In genomic region chr2:164857101-164857821, GRCm38 (mm10) we compare ENCODE assay signal across 8 mouse cellular contexts. TPM values are rescaled to one million over a fixed set of nuclear protein-coding genes. Genes with fewer than 3 reads are reported as not detected.
DNase-seq lines count a peak whose midpoint lies in the region; ATAC-seq and TF ChIP-seq lines count a peak whose summit lies in the region.

Gene Pltp (minus strand): TSS chr2:164857711.

- H3K4me2 ChIP-seq in embryonic facial prominence, embryonic 11.5 days (ENCODE audit: low read depth, low read length), result peak within 1 kb of the TSS; percentile 89
- H3K4me2 ChIP-seq in heart, embryonic 12.5 days, result peak within 1 kb of the TSS; percentile 98
- peak within 1 kb of the TSS; percentile 89 for H3K4me2 ChIP-seq in neural tube, embryonic 14.5 days (ENCODE audit: low read depth, low read length)

- TF ChIP-seq POLR2A in MEL (IDR thresholded peaks at IDR 0.05; ENCODE audit: control insufficient read depth in 1 of 2, insufficient read depth in 1 of 2, low read depth in 1 of 2, low read length in 2 of 2, poor library complexity in 1 of 2), result peak in 1 of 2 experiments; percentile 21; a peak in 2 of 4 replicates
- TF ChIP-seq POLR2A in lung, adult 2 months (IDR thresholded peaks at IDR 0.05; ENCODE audit: borderline replicate concordance, extremely low read depth, low read depth, low read length), result peak; percentile 70; the same call in 1 of the 2 replicates

- no peaks in the 10 kb centered on the region for H3K27me3 ChIP-seq in MEL (ENCODE audit: control insufficient read depth in 1 of 2, insufficient read depth in 2 of 2, low read length in 2 of 2)
- peaks cover 9% of the 10 kb centered on the region; the same call in 1 of the 2 replicates for H3K27me3 ChIP-seq in embryonic facial prominence, embryonic 11.5 days (ENCODE audit: control insufficient read depth, insufficient read depth, low read length)
- peaks cover 68% of the 10 kb centered on the region for H3K27me3 ChIP-seq in heart, embryonic 12.5 days (replicated peaks)
- H3K27me3 ChIP-seq in neural tube, embryonic 14.5 days (ENCODE audit: control insufficient read depth, insufficient read depth, low read length), result peaks cover 3% of the 10 kb centered on the region; the same call in 1 of the 2 replicates

- peaks cover 7 to 23% of the 10 kb centered on the region in 2 experiments for H3K4me1 ChIP-seq in MEL (ENCODE audit: control insufficient read depth in 1 of 2, insufficient read depth in 2 of 2, low read length in 2 of 2)
- peaks cover 4% of the 10 kb centered on the region; the same call in 1 of the 2 replicates for H3K4me1 ChIP-seq in embryonic facial prominence, embryonic 11.5 days (ENCODE audit: control insufficient read depth, insufficient read depth, low read length)
- peaks cover 35% of the 10 kb centered on the region for H3K4me1 ChIP-seq in heart, embryonic 12.5 days (replicated peaks)
- H3K4me1 ChIP-seq in lung, adult 2 months (ENCODE audit: control insufficient read depth, insufficient read depth, low read length), result peaks cover 21% of the 10 kb centered on the region
- H3K4me1 ChIP-seq in neural tube, embryonic 14.5 days (ENCODE audit: control insufficient read depth, insufficient read depth, low read length), result peaks cover 15% of the 10 kb centered on the region; the same call in 1 of the 2 replicates

- peak; percentile 74 for ATAC-seq in embryonic facial prominence, embryonic 11.5 days (replicated peaks; ENCODE audit: insufficient number of reproducible peaks, low FRiP score, low TSS enrichment, low read depth)
- peak; percentile 58; the same call in 1 of the 2 replicates for ATAC-seq in heart, embryonic 12.5 days (ENCODE audit: insufficient number of reproducible peaks, low FRiP score)
- ATAC-seq in neural tube, embryonic 14.5 days (ENCODE audit: low read depth), result peak; percentile 77

- no peaks in the 10 kb centered on the region; the same call in 1 of the 2 replicates for H3K79me2 ChIP-seq in MEL (ENCODE audit: control insufficient read depth, insufficient read depth, low read length, poor library complexity)

- TF ChIP-seq CTCF in MEL (IDR thresholded peaks at IDR 0.05 in 2 of 3, conservative IDR thresholded peaks at IDR 0.05 in 1 of 3; ENCODE audit: control insufficient read depth in 1 of 3, insufficient read depth in 1 of 3, low read depth in 2 of 3, low read length in 3 of 3, poor library complexity in 1 of 3, severe bottlenecking in 1 of 3), result no peak
- no peak for TF ChIP-seq CTCF in lung, adult 2 months (IDR thresholded peaks at IDR 0.05; ENCODE audit: insufficient read depth, low read length)

- DNase-seq in CD4-positive helper T cell, adult 2 months (ENCODE audit: low read depth, low spot score), result peak; percentile 78
- peak; percentile 83 for DNase-seq in MEL (ENCODE audit: low read depth, low spot score)
- peak; percentile 78 for DNase-seq in embryonic facial prominence, embryonic 11.5 days (ENCODE audit: low spot score)
- DNase-seq in kidney, postnatal 25 days, result peak; percentile 56 to 66
- DNase-seq in lung, adult 2 months, result peak; percentile 67
- DNase-seq in cerebellum, adult 8-10 months, result no peak

- peak within 1 kb of the TSS; percentile 69 to 71 for H3K4me3 ChIP-seq in MEL (ENCODE audit: control insufficient read depth in 1 of 2, insufficient read depth in 1 of 2, low read depth in 2 of 2, low read length in 2 of 2)
- H3K4me3 ChIP-seq in embryonic facial prominence, embryonic 11.5 days (ENCODE audit: low read depth, low read length), result peak within 1 kb of the TSS; percentile 49
- peak within 1 kb of the TSS; percentile 57 for H3K4me3 ChIP-seq in heart, embryonic 12.5 days
- H3K4me3 ChIP-seq in lung, adult 2 months (replicated peaks; ENCODE audit: extremely low read depth, low read depth, low read length), result peak within 1 kb of the TSS; percentile 89
- peak within 1 kb of the TSS; percentile 39 for H3K4me3 ChIP-seq in neural tube, embryonic 14.5 days (ENCODE audit: low read depth, low read length)

- under 1% methylated on average over 45 of the region's 47 CpGs for WGBS in embryonic facial prominence, embryonic 11.5 days
- under 1% methylated on average over 47 of the region's 47 CpGs for WGBS in heart, embryonic 12.5 days
- WGBS in lung, adult 2 months, result under 1% methylated on average over 43 of the region's 47 CpGs
- under 1% methylated on average over 47 of the region's 47 CpGs for WGBS in neural tube, embryonic 14.5 days

- no peak for TF ChIP-seq EP300 in MEL (IDR thresholded peaks at IDR 0.05; ENCODE audit: low read depth in 1 of 2, low read length in 2 of 2)

- H3K9me3 ChIP-seq in MEL (replicated peaks; ENCODE audit: insufficient read depth, low read length), result no peaks in the 10 kb centered on the region
- no peaks in the 10 kb centered on the region for H3K9me3 ChIP-seq in embryonic facial prominence, embryonic 11.5 days (replicated peaks; ENCODE audit: control insufficient read depth, low read length)
- H3K9me3 ChIP-seq in heart, embryonic 12.5 days (replicated peaks), result no peaks in the 10 kb centered on the region
- H3K9me3 ChIP-seq in neural tube, embryonic 14.5 days (ENCODE audit: control insufficient read depth, low read length), result no peaks in the 10 kb centered on the region

- TF ChIP-seq RAD21 in MEL (IDR thresholded peaks at IDR 0.05; ENCODE audit: low read depth, low read length), result no peak

- peak within 1 kb of the TSS; percentile 28; the same call in 1 of the 2 replicates for H3K27ac ChIP-seq in MEL (ENCODE audit: control insufficient read depth, low read depth, low read length)
- H3K27ac ChIP-seq in embryonic facial prominence, embryonic 11.5 days (replicated peaks; ENCODE audit: low read depth, low read length), result peak within 1 kb of the TSS; percentile 53
- H3K27ac ChIP-seq in heart, embryonic 12.5 days (ENCODE audit: poor library complexity, severe bottlenecking), result no peak within 1 kb of the TSS
- H3K27ac ChIP-seq in neural tube, embryonic 14.5 days (ENCODE audit: low read depth, low read length), result peak within 1 kb of the TSS; percentile 22; the same call in 1 of the 2 replicates

- H3K9ac ChIP-seq in MEL (ENCODE audit: control insufficient read depth, low read depth, low read length, poor library complexity, severe bottlenecking), result peak within 1 kb of the TSS; percentile 67
- H3K9ac ChIP-seq in embryonic facial prominence, embryonic 11.5 days (replicated peaks; ENCODE audit: low read length), result peak within 1 kb of the TSS; percentile 40
- H3K9ac ChIP-seq in heart, embryonic 12.5 days, result peak within 1 kb of the TSS; percentile 68
- H3K9ac ChIP-seq in neural tube, embryonic 14.5 days (replicated peaks; ENCODE audit: low read depth, low read length), result peak within 1 kb of the TSS; percentile 17; the same call in 1 of the 2 replicates

- H3K36me3 ChIP-seq in MEL (ENCODE audit: control insufficient read depth in 1 of 2, insufficient read depth in 2 of 2, low read length in 2 of 2), result peaks cover 0 to 15% of the 10 kb centered on the region in 2 experiments; a peak in 2 of 4 replicates
- H3K36me3 ChIP-seq in embryonic facial prominence, embryonic 11.5 days (replicated peaks; ENCODE audit: control insufficient read depth, insufficient read depth, low read depth, low read length), result no peaks in the 10 kb centered on the region
- H3K36me3 ChIP-seq in heart, embryonic 12.5 days, result no peaks in the 10 kb centered on the region
- H3K36me3 ChIP-seq in neural tube, embryonic 14.5 days (ENCODE audit: control insufficient read depth, insufficient read depth, low read length), result no peaks in the 10 kb centered on the region

TF ChIP-seq in MEL, 35 proteins besides CTCF, POLR2A, EP300 and RAD21 (continues in another document):
- TF ChIP-seq USF2 (IDR thresholded peaks at IDR 0.05; ENCODE audit: borderline replicate concordance in 1 of 2, insufficient read depth in 1 of 2, low read depth in 1 of 2, low read length in 2 of 2) (peak in 1 of 2 experiments; percentile 40; a peak in 1 of 4 replicates), ZC3H11A (IDR thresholded peaks at IDR 0.05; ENCODE audit: low read depth, low read length) (no peak), NRF1 (IDR thresholded peaks at IDR 0.05; ENCODE audit: insufficient read depth, low read depth, low read length, poor library complexity, severe bottlenecking) (peak; percentile 22; the same call in 1 of the 2 replicates), CHD1 (IDR thresholded peaks at IDR 0.05; ENCODE audit: low read depth, low read length) (no peak), GATA1 (IDR thresholded peaks at IDR 0.05; ENCODE audit: low read depth, low read length) (no peak), ZKSCAN1 (IDR thresholded peaks at IDR 0.05; ENCODE audit: low read depth, low read length) (no peak), MYB (IDR thresholded peaks at IDR 0.05; ENCODE audit: low read depth, low read length) (no peak), ELF1 (IDR thresholded peaks at IDR 0.05; ENCODE audit: low read depth, low read length) (0 out of 2 replicates have a peak, but pooled peaks have one; percentile 18), NELFE (IDR thresholded peaks at IDR 0.05; ENCODE audit: low read depth, low read length) (0 out of 2 replicates have a peak, but pooled peaks have one; percentile 33), KAT2A (conservative IDR thresholded peaks at IDR 0.05; ENCODE audit: low read depth, low read length) (no peak), HCFC1 (IDR thresholded peaks at IDR 0.05; ENCODE audit: low read depth, low read length) (no peak; the same call in 1 of the 2 replicates), MEF2A (IDR thresholded peaks at IDR 0.05; ENCODE audit: extremely low read depth, insufficient replicate concordance, low read depth, low read length, poor library complexity, severe bottlenecking) (no peak), POLR2AphosphoS2 (IDR thresholded peaks at IDR 0.05; ENCODE audit: low read length) (no peak), TAL1 (IDR thresholded peaks at IDR 0.05; ENCODE audit: low read length) (no peak), MYC (IDR thresholded peaks at IDR 0.05; ENCODE audit: low read depth, low read length) (no peak), GABPA (IDR thresholded peaks at IDR 0.05; ENCODE audit: low read depth, low read length) (no peak), MAFK (IDR thresholded peaks at IDR 0.05; ENCODE audit: borderline replicate concordance, low read depth, low read length) (no peak), E2F4 (IDR thresholded peaks at IDR 0.05; ENCODE audit: borderline replicate concordance, low read depth, low read length) (no peak), TCF12 (IDR thresholded peaks at IDR 0.05; ENCODE audit: low read depth, low read length) (no peak), JUND (IDR thresholded peaks at IDR 0.05; ENCODE audit: low read depth, low read length) (no peak)

RNA-seq across cellular contexts. Expression of gene Pltp, which starts in this region (rescaled TPM):
- 5.2 and 6.8 TPM in 2 replicates for total RNA-seq in MEL (2012; rRNA removed)
- 10 to 100 TPM in 1 of 2 experiments, not detected in 1; 17.1 TPM for polyA plus RNA-seq in MEL (2012; ENCODE audit: insufficient read depth in 1 of 2, insufficient read length in 2 of 2, low read depth in 1 of 2, low replicate concordance in 2 of 2, missing spikeins in 1 of 2)
- 41.8 and 50.2 TPM in 2 replicates for polyA plus RNA-seq in embryonic facial prominence, embryonic 11.5 days (2014; fragmentation: Nextera tagmentation; extraction: Ambion mirVana)
- polyA plus RNA-seq in heart, embryonic 12.5 days (2016; fragmentation: Nextera tagmentation; extraction: Ambion mirVana), result 9.7 and 9.9 TPM in 2 replicates
- polyA plus RNA-seq in lung, adult 2 months (2012; rRNA removed), result 873 and 1,096 TPM in 2 replicates
- 59.0 and 136 TPM in 2 replicates for polyA plus RNA-seq in neural tube, embryonic 14.5 days (2014; fragmentation: Nextera tagmentation; extraction: Ambion mirVana)

Comparison
In these comparisons a context has a peak if more than half of its experiments do, and no peak if none do; other contexts are left out.
1. H3K4me3 ChIP-seq: peak in every context shown above with its lines; median percentile 89 in lung, adult 2 months; 70 in MEL; 57 in heart, embryonic 12.5 days; 49 in embryonic facial prominence, embryonic 11.5 days; 39 in neural tube, embryonic 14.5 days.
2. H3K9ac ChIP-seq: peak in every context shown above with its lines; median percentile 68 in heart, embryonic 12.5 days; 67 in MEL; 40 in embryonic facial prominence, embryonic 11.5 days; 17 in neural tube, embryonic 14.5 days.